Mouse (Mus musculus) midbrain, postnatal 0 days (tissue): ENCODE results near the gene Sema6b. TPM values are rescaled to one million over a fixed set of nuclear protein-coding genes. Genes with fewer than 3 reads are reported as not detected.
"Not testable (repeated sequence)": the region's sequence is repeated elsewhere in the genome, so short reads cannot be mapped to it uniquely, and the experiment has no call there.

Experiments
- ATAC-seq: fragments of 200-750 bp; cut with Nextera tagmentation; 2 replicates; pipeline ENCODE4 v1.8.0; 2017; ENCODE audit warnings: moderate number of reproducible peaks, mild to moderate bottlenecking, moderate TSS enrichment, moderate library complexity; ENCODE audit not compliant: low FRiP score
- DNase-seq: peaks from one replicate; pipeline ENCODE4 v3.0.0-alpha.2; 2015; ENCODE audit warnings: low spot score
- H3K27ac ChIP-seq: fragments of 300-500 bp; sonication (generic); 2 replicates; pipeline ENCODE4 v1.5.1; 2014; ENCODE audit warnings: low read depth, mild to moderate bottlenecking, low read length, mixed read lengths
- H3K27me3 ChIP-seq: fragments of 300-500 bp; sonication (generic); 2 replicates; pipeline ENCODE4 v1.6.1; 2014; ENCODE audit warnings: low read length, control low read depth, mixed read lengths; ENCODE audit not compliant: insufficient read depth
- H3K36me3 ChIP-seq: fragments of 300-500 bp; sonication (generic); 2 replicates; pipeline ENCODE4 v1.6.1; 2014; ENCODE audit warnings: low read length, control low read depth, mixed read lengths; ENCODE audit not compliant: insufficient read depth
- H3K4me1 ChIP-seq: fragments of 300-500 bp; sonication (generic); 2 replicates; pipeline ENCODE4 v1.6.1; 2014; ENCODE audit warnings: mild to moderate bottlenecking, control low read depth, antibody characterized with exemption, low read length, mixed read lengths; ENCODE audit not compliant: insufficient read depth
- H3K4me2 ChIP-seq: fragments of 300-500 bp; sonication (generic); 2 replicates; pipeline ENCODE4 v1.6.1; 2014; ENCODE audit warnings: low read depth, mild to moderate bottlenecking, low read length, mixed read lengths; ENCODE audit not compliant: poor library complexity, severe bottlenecking
- H3K4me3 ChIP-seq: fragments of 300-500 bp; sonication (generic); 2 replicates; pipeline ENCODE4 v1.5.1; 2014; ENCODE audit warnings: low read depth, mild to moderate bottlenecking, low read length, moderate library complexity
- H3K9ac ChIP-seq: fragments of 300-500 bp; sonication (generic); replicated peaks from 2 replicates; pipeline ENCODE4 v1.6.1; 2014; ENCODE audit warnings: mild to moderate bottlenecking, low read length, moderate library complexity, mixed read lengths; ENCODE audit not compliant: poor library complexity, severe bottlenecking
- H3K9me3 ChIP-seq: fragments of 300-500 bp; sonication (generic); 2 replicates; pipeline ENCODE4 v1.6.1; 2016; ENCODE audit warnings: low read length, control low read depth
- CTCF ChIP-seq: IDR thresholded peaks from 2 replicates; pipeline ENCODE4 v1.5.1; 2016; ENCODE audit warnings: antibody characterized with exemption, mild to moderate bottlenecking
- WGBS: fragments of 180-500 bp; shearing (Covaris S2); extraction: QIAGEN DNeasy Blood & Tissue Kit; methylation state at CpG from one replicate; pipeline ENCODE4 v1.1.7; 2014; 5-methylcytosine and 5-hydroxymethylcytosine counted together
- polyA plus RNA-seq: library from polyadenylated mRNA; unstranded; fragments of >200 nt; fragmentation: Nextera tagmentation; extraction: Ambion mirVana; gene quantifications from 2 replicates; pipeline ENCODE4 v1.2.1, GENCODE M21; 2015
- total RNA-seq: library from RNA; depleted of rRNA; stranded (reverse); fragments of >200 nt; gene quantifications from 2 replicates; pipeline ENCODE4 v1.2.3, GENCODE M21; 2014

Gene Sema6b
- total and polyA plus RNA-seq, 2 experiments from 2014 or later = 17.4 to 106 TPM

- Histone ChIP-seq H3K9ac (no peak overlapping the region), H3K9me3 (no peaks in the 10 kb centered on the region), H3K27me3 (no peaks in the 10 kb centered on the region), H3K36me3 (no peaks in the 10 kb centered on the region), H3K4me1 (no peaks in the 10 kb centered on the region), H3K27ac (no peak overlapping the region), H3K4me2 (no peak overlapping the region), H3K4me3 (no peak overlapping the region)
- no peak for ATAC-seq
- 78% methylated on average over 1 of the region's 1 CpGs for WGBS
- DNase-seq = no peak
- TF ChIP-seq CTCF = no peak
Observed at GRCm38 (mm10) chr17:56111021-56111420, 29.1 kb downstream of the Sema6b start.

DNA sequence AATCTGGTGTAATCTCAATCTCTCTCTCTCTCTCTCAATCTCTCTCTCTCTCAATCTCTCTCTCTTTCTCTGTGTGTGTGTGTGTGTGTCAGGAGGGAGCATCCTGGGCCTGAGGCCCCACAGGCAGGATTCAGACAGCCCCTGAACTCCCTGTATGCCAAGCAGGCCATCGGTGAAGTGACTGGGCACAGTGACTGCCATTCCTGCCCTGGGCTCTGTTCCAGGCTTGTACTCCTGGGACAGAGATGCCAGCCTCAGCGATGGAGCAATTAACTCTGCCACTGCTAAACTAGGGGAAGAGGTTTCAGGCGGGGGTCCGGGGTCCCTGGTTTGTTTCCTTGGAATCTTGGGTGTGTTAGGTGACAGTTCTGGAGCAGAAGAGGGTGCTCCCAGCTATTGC is 29.6 kb downstream of the Sema6b start:
- no peak overlapping the region for H3K9ac ChIP-seq
- no peak for ATAC-seq
- WGBS = 69% methylated on average over 4 of the region's 4 CpGs

DNA sequence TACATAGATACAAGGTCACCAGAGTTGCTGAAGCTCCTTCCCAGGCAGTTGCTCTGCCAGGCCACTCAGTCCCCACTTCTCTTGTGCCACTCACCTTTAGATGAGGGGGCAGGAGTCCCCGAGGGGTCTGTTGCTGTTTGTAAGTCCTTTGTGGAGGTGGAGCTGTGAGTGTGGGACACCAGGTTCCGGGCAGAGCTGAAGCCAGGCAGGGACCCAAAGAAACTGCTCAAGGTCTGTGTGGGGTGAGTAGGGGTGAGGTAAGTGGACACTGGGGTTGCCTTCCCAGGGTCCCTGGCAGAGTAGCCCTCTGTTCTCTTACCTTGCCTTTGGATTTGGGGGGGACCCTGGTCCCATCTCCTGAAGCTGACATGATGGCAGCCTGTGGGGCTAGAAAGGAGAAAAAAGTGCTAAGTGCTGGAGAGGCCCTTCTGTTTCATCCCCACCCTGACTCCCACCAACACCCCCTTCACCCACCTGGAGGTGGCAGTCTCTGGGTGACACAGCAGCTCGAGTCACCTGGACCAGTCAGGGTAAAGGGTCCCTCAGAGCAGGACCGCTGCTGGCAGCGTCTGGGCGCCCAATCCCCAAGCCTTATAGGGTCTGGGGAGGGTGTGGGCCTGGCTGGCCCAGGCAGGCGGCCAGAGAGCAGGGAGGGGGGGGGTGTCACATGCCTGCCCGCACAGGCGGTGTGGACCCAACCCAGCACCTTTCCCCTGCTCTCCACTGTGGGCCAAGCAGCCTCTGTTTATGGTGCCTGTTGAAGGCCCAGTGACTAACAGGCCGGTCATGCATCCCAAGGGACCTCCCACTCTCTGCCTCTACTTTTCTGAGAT is 30.7 kb downstream of the Sema6b start, which contains the start of gene Plin4:
TSS of gene Plin4 (minus strand) at position 585 of the 833 bp plus-strand sequence.
- no peaks in the 10 kb centered on the region for H3K4me1 ChIP-seq
- no peak within 1 kb of the TSS for H3K27ac ChIP-seq
- no peak within 1 kb of the TSS for H3K9ac ChIP-seq
- H3K27me3 ChIP-seq = no peaks in the 10 kb centered on the region
- no peak for TF ChIP-seq CTCF
- no peak within 1 kb of the TSS for H3K4me3 ChIP-seq
- ATAC-seq (no peak), DNase-seq (no peak)
- H3K9me3 ChIP-seq = no peaks in the 10 kb centered on the region
- no peaks in the 10 kb centered on the region for H3K36me3 ChIP-seq
- H3K4me2 ChIP-seq = no peak within 1 kb of the TSS
- WGBS = 68% methylated on average over 10 of the region's 10 CpGs

More for the DNA sequence above, 29.6 kb downstream of the Sema6b start:
- no peak for TF ChIP-seq CTCF
- Histone ChIP-seq H3K36me3 (no peaks in the 10 kb centered on the region), H3K9me3 (no peaks in the 10 kb centered on the region), H3K4me1 (no peaks in the 10 kb centered on the region), H3K4me2 (no peak overlapping the region), H3K27me3 (no peaks in the 10 kb centered on the region), H3K27ac (no peak overlapping the region), H3K4me3 (no peak overlapping the region)
- peak; percentile 65 for DNase-seq

DNA sequence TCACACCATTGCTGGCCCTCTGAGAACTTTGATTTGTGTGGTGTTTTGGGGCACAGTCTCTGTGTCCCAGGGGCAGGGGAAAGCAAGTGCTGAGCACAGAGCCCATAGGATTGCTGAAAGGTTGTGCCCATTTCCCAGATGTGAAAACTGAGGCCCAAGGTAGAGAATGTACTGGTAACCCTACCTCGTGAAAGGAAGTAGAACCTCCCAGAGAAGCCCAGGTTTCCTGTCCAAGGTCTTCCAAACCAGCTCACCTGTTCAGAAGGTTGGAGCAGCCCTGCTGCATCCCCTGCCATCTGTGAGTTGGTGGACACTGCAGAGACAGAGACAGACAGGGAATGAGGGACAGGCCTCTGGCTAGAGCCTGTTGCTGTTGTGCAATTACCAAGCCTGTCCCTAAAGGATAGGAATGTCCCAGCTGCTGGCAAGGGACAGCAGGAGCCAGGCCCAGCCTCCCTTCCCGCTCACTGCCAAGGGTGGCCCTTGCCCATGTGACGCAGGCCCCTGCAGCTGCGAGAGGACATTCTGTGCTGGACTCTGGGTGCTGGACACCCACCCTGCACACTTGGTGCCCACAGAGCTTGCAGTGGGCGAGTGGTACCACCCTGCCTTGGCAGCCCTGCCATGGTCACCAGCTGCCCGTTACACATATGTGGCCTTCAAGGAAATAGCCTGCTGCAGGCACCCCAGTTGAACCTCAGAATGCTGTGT is 31.7 kb downstream of the Sema6b start:
- ATAC-seq = no peak; the same call in 1 of the 2 replicates
- H3K27ac ChIP-seq = no peak overlapping the region
- H3K36me3 ChIP-seq = peaks cover 5% of the 10 kb centered on the region; the same call in 1 of the 2 replicates
- H3K9ac ChIP-seq = no peak overlapping the region
- H3K27me3 ChIP-seq = no peaks in the 10 kb centered on the region
- no peak overlapping the region for H3K4me3 ChIP-seq
- H3K4me1 ChIP-seq = no peaks in the 10 kb centered on the region
- no peak for TF ChIP-seq CTCF
- DNase-seq = no peak
- 80% methylated on average over 6 of the region's 6 CpGs for WGBS
- no peak overlapping the region for H3K4me2 ChIP-seq
- H3K9me3 ChIP-seq = no peaks in the 10 kb centered on the region

- Histone ChIP-seq H3K4me2 (no peak overlapping the region), H3K27ac (no peak overlapping the region), H3K9ac (no peak overlapping the region), H3K27me3 (no peaks in the 10 kb centered on the region), H3K4me1 (no peaks in the 10 kb centered on the region), H3K4me3 (no peak overlapping the region), H3K36me3 (peaks cover 12% of the 10 kb centered on the region; the same call in 1 of the 2 replicates), H3K9me3 (no peaks in the 10 kb centered on the region)
- DNase-seq = no peak
- ATAC-seq = no peak
- no peak for TF ChIP-seq CTCF
- WGBS = 66% methylated on average over 2 of the region's 2 CpGs
Observed at GRCm38 (mm10) chr17:56107736-56108135, 32.4 kb downstream of the Sema6b start.

- no peaks in the 10 kb centered on the region for H3K9me3 ChIP-seq
- no peak for DNase-seq
- H3K36me3 ChIP-seq = peaks cover 20% of the 10 kb centered on the region
- no peaks in the 10 kb centered on the region for H3K4me1 ChIP-seq
- H3K27ac ChIP-seq = no peak overlapping the region
- H3K9ac ChIP-seq = no peak overlapping the region
- H3K4me3 ChIP-seq = no peak overlapping the region
- H3K27me3 ChIP-seq = no peaks in the 10 kb centered on the region
- no peak for TF ChIP-seq CTCF
- ATAC-seq = no peak
- no peak overlapping the region for H3K4me2 ChIP-seq
- WGBS = 76% methylated on average over 4 of the region's 4 CpGs
Observed at GRCm38 (mm10) chr17:56106981-56107380, 33.2 kb downstream of the Sema6b start.

GRCm38 (mm10) chr17:56106436-56106835 is 33.7 kb downstream of the Sema6b start:
- not testable (repeated sequence) for DNase-seq, H3K9me3 ChIP-seq, H3K4me1 ChIP-seq, H3K4me3 ChIP-seq, H3K9ac ChIP-seq, ATAC-seq, H3K27me3 ChIP-seq, H3K4me2 ChIP-seq, H3K27ac ChIP-seq
- 100% methylated on average over 4 of the region's 4 CpGs for WGBS
- peaks cover 25% of the 10 kb centered on the region for H3K36me3 ChIP-seq

GRCm38 (mm10) chr17:56104821-56105220 is 35.3 kb downstream of the Sema6b start:
- ATAC-seq, H3K9me3 ChIP-seq, H3K27me3 ChIP-seq, H3K4me3 ChIP-seq, H3K27ac ChIP-seq, DNase-seq, H3K9ac ChIP-seq, H3K4me2 ChIP-seq, H3K4me1 ChIP-seq: not testable (repeated sequence)
- peaks cover 41% of the 10 kb centered on the region for H3K36me3 ChIP-seq
- 96% methylated on average over 2 of the region's 5 CpGs for WGBS
